Mouse (Mus musculus): Measurements from ENCODE around the gene Golga5. TPM values are rescaled to one million over a fixed set of nuclear protein-coding genes. Genes with fewer than 3 reads are reported as not detected.

The Golga5 gene
- total and polyA plus RNA-seq, 3 experiments, result 29.5 to 35.7 (median 35.5) TPM

DNA sequence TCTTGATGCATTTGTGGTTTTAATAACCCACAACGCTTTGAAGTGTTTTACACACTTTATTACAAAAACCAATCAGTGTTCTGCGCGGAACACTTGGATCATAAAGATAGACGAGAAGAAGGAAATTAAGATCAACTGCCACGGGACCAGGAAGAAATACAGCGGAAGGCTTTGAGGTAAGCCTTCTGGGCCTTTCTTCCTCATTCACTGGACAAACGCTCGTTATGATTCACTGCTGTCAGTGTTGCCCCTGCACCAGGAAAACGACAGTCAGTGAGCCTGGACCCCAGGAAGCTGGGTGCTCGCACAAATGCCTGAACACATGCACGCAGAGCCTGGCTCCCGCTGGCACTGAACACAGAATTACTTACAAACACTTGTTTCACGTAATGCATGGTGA, 48.7 kb downstream of the Golga5 start:
- no peaks in the 10 kb centered on the region for H3K4me1 ChIP-seq (ENCODE audit: control insufficient read depth in 1 of 2, insufficient read depth in 2 of 2)
- no peaks in the 10 kb centered on the region for H3K27me3 ChIP-seq (replicated peaks)
- in situ Hi-C loops (cut with MboI; ENCODE audit: low pct_ligation_motif_present, low pct_unique_long_range_greater_than_20kb, low sequenced_read_pairs) (no loop called here), dilution Hi-C loops (cut with MboI; ENCODE audit: extremely low pct_ligation_motif_present, extremely low pct_unique_long_range_greater_than_20kb, low sequenced_read_pairs) (no loop called here)
- H3K36me3 ChIP-seq (replicated peaks in 1 of 2; ENCODE audit: control insufficient read depth in 1 of 2, insufficient read depth in 1 of 2, low read length in 1 of 2), result no peaks in the 10 kb centered on the region
- no peaks in the 10 kb centered on the region for H3K79me2 ChIP-seq (replicated peaks; ENCODE audit: control insufficient read depth, extremely low read depth, insufficient read depth, poor library complexity, severe bottlenecking)
- no peak for DNase-seq (ENCODE audit: extremely low read depth)
- no peak for TF ChIP-seq JUND (conservative IDR thresholded peaks at IDR 0.05; ENCODE audit: low read depth, low read length)
- H3K9ac ChIP-seq (ENCODE audit: insufficient read depth, low read depth), result no peak overlapping the region
- H3K4me3 ChIP-seq (replicated peaks in 1 of 3; ENCODE audit: low read depth in 2 of 3, low read length in 2 of 3, poor library complexity in 1 of 3), result no peak overlapping the region
- H3K4me2 ChIP-seq (ENCODE audit: insufficient read depth, low read depth, poor library complexity, severe bottlenecking), result no peak overlapping the region
- H3K9me3 ChIP-seq (replicated peaks; ENCODE audit: low read length), result no peaks in the 10 kb centered on the region
- H3K27ac ChIP-seq (ENCODE audit: insufficient read depth, low read depth), result no peak overlapping the region

- Histone ChIP-seq H3K9ac (ENCODE audit: insufficient read depth, low read depth) (no peak overlapping the region), H3K4me3 (replicated peaks in 1 of 3; ENCODE audit: low read depth in 2 of 3, low read length in 2 of 3, poor library complexity in 1 of 3) (no peak overlapping the region), H3K4me2 (ENCODE audit: insufficient read depth, low read depth, poor library complexity, severe bottlenecking) (no peak overlapping the region), H3K79me2 (replicated peaks; ENCODE audit: control insufficient read depth, extremely low read depth, insufficient read depth, poor library complexity, severe bottlenecking) (no peaks in the 10 kb centered on the region), H3K36me3 (replicated peaks in 1 of 2; ENCODE audit: control insufficient read depth in 1 of 2, insufficient read depth in 1 of 2, low read length in 1 of 2) (no peaks in the 10 kb centered on the region), H3K27me3 (replicated peaks) (no peaks in the 10 kb centered on the region), H3K27ac (ENCODE audit: insufficient read depth, low read depth) (no peak overlapping the region), H3K4me1 (ENCODE audit: control insufficient read depth in 1 of 2, insufficient read depth in 2 of 2) (peaks cover 0 to 10% of the 10 kb centered on the region in 2 experiments; a peak in 2 of 4 replicates), H3K9me3 (replicated peaks; ENCODE audit: low read length) (no peaks in the 10 kb centered on the region)
- no peak for DNase-seq (ENCODE audit: extremely low read depth)
- in situ Hi-C loops (cut with MboI; ENCODE audit: low pct_ligation_motif_present, low pct_unique_long_range_greater_than_20kb, low sequenced_read_pairs) (no loop called here), dilution Hi-C loops (cut with MboI; ENCODE audit: extremely low pct_ligation_motif_present, extremely low pct_unique_long_range_greater_than_20kb, low sequenced_read_pairs) (no loop called here)
- no peak for TF ChIP-seq ELF1 (IDR thresholded peaks at IDR 0.05; ENCODE audit: low read depth, low read length)
- no peak for TF ChIP-seq JUN (IDR thresholded peaks at IDR 0.05; ENCODE audit: insufficient read depth, low read depth, low read length)
- TF ChIP-seq BHLHE40 (IDR thresholded peaks at IDR 0.05; ENCODE audit: low read depth, low read length), result no peak
- no peak for TF ChIP-seq TCF12 (IDR thresholded peaks at IDR 0.05; ENCODE audit: low read depth, low read length)
- no peak for TF ChIP-seq MAZ (IDR thresholded peaks at IDR 0.05; ENCODE audit: low read depth, low read length)
- TF ChIP-seq NELFE (IDR thresholded peaks at IDR 0.05; ENCODE audit: low read depth, low read length), result no peak
Observed at GRCm38 (mm10) chr12:102519929-102520720, 51.2 kb downstream of the Golga5 start.

- peaks cover 0 to 23% of the 10 kb centered on the region in 2 experiments; a peak in 2 of 4 replicates for H3K4me1 ChIP-seq (ENCODE audit: control insufficient read depth in 1 of 2, insufficient read depth in 2 of 2)
- no peaks in the 10 kb centered on the region for H3K36me3 ChIP-seq (replicated peaks in 1 of 2; ENCODE audit: control insufficient read depth in 1 of 2, insufficient read depth in 1 of 2, low read length in 1 of 2)
- H3K27ac ChIP-seq (ENCODE audit: insufficient read depth, low read depth), result no peak overlapping the region
- in situ Hi-C loops (cut with MboI; ENCODE audit: low pct_ligation_motif_present, low pct_unique_long_range_greater_than_20kb, low sequenced_read_pairs) (no loop called here), dilution Hi-C loops (cut with MboI; ENCODE audit: extremely low pct_ligation_motif_present, extremely low pct_unique_long_range_greater_than_20kb, low sequenced_read_pairs) (no loop called here)
- TF ChIP-seq JUN (IDR thresholded peaks at IDR 0.05; ENCODE audit: insufficient read depth, low read depth, low read length) (no peak), BHLHE40 (IDR thresholded peaks at IDR 0.05; ENCODE audit: low read depth, low read length) (no peak)
- DNase-seq (ENCODE audit: extremely low read depth), result no peak
- H3K9ac ChIP-seq (ENCODE audit: insufficient read depth, low read depth), result no peak overlapping the region
- no peak overlapping the region for H3K4me3 ChIP-seq (replicated peaks in 1 of 3; ENCODE audit: low read depth in 2 of 3, low read length in 2 of 3, poor library complexity in 1 of 3)
- H3K27me3 ChIP-seq (replicated peaks), result no peaks in the 10 kb centered on the region
- H3K9me3 ChIP-seq (replicated peaks; ENCODE audit: low read length), result no peaks in the 10 kb centered on the region
- no peaks in the 10 kb centered on the region for H3K79me2 ChIP-seq (replicated peaks; ENCODE audit: control insufficient read depth, extremely low read depth, insufficient read depth, poor library complexity, severe bottlenecking)
- H3K4me2 ChIP-seq (ENCODE audit: insufficient read depth, low read depth, poor library complexity, severe bottlenecking), result no peak overlapping the region
Observed at GRCm38 (mm10) chr12:102521777-102522319, 52.9 kb downstream of the Golga5 start.
